Mouse (Mus musculus): Measurements from ENCODE around the gene Dnajc17. TPM values are rescaled to one million over a fixed set of nuclear protein-coding genes. Genes with fewer than 3 reads are reported as not detected.

The Dnajc17 gene
- polyA plus RNA-seq, 1 experiment from 2014 or later, result 4.3 TPM

DNA sequence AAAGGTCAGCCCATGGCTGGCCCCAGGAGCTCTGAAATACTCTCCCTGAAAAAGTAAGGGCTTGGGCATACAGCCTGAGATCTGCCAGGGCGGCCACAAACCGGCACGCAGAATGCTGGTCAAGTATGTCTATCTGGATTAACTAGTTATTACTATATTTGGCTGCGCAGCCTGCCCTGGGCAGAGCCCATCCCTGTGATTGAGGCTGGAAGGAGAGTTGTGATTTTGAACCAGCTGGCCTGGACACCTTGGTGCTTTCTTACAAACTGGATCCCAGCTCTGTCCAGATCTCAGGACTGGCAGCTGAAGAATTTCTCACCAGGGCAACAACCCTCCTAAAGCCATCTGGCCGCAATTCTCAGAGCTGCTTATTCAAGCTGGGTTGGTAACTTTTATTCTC, 14.5 kb downstream of the Dnajc17 start:
- DNase-seq (no peak), ATAC-seq (no peak)
- no peak overlapping the region for H3K4me2 ChIP-seq (ENCODE audit: low read depth, low read length)
- H3K9ac ChIP-seq (replicated peaks), result no peak overlapping the region
- H3K4me1 ChIP-seq (ENCODE audit: insufficient read depth), result peaks cover 2% of the 10 kb centered on the region; the same call in 1 of the 2 replicates
- H3K9me3 ChIP-seq (ENCODE audit: low read length), result no peaks in the 10 kb centered on the region
- TF ChIP-seq CTCF (IDR thresholded peaks at IDR 0.05; ENCODE audit: low read depth), result no peak
- TF ChIP-seq EP300 (IDR thresholded peaks at IDR 0.05; ENCODE audit: low read depth), result no peak
- H3K27ac ChIP-seq (ENCODE audit: low read depth), result no peak overlapping the region
- no peaks in the 10 kb centered on the region for H3K27me3 ChIP-seq (ENCODE audit: insufficient read depth, low read length)
- no peaks in the 10 kb centered on the region for H3K36me3 ChIP-seq (replicated peaks; ENCODE audit: insufficient read depth, low read length)
- H3K4me3 ChIP-seq (ENCODE audit: low read depth, low read length), result no peak overlapping the region
- WGBS (ENCODE audit: insufficient replicate concordance), result 89% methylated on average over 5 of the region's 5 CpGs

DNA sequence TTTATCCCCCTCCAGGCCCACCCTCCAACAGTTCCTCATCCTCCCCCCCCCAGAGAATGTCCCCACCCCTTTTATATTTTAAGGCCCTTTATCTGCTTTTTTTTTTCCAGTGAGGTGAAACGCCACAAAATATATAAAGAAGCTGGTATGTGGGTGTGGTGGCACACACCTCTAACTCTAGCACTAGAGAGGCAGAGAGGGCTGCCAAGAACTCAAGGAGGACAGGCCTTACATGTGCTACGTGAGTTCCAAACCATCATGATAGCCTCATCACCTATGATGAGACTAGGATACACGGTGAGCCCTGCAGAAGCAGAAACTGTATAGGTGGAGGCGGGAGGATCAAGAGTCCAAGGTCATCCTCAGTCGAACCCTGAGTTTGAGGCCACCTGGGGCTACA, 17.6 kb downstream of the Dnajc17 start:
- Histone ChIP-seq H3K36me3 (replicated peaks; ENCODE audit: insufficient read depth, low read length) (no peaks in the 10 kb centered on the region), H3K4me3 (ENCODE audit: low read depth, low read length) (no peak overlapping the region), H3K27ac (ENCODE audit: low read depth) (no peak overlapping the region), H3K9ac (replicated peaks) (no peak overlapping the region), H3K4me2 (ENCODE audit: low read depth, low read length) (no peak overlapping the region), H3K9me3 (ENCODE audit: low read length) (no peaks in the 10 kb centered on the region), H3K27me3 (ENCODE audit: insufficient read depth, low read length) (no peaks in the 10 kb centered on the region), H3K4me1 (ENCODE audit: insufficient read depth) (peaks cover 4% of the 10 kb centered on the region; the same call in 1 of the 2 replicates)
- no peak for TF ChIP-seq EP300 (IDR thresholded peaks at IDR 0.05; ENCODE audit: low read depth)
- TF ChIP-seq CTCF (IDR thresholded peaks at IDR 0.05; ENCODE audit: low read depth), result no peak
- DNase-seq (no peak), ATAC-seq (no peak)
- WGBS (ENCODE audit: insufficient replicate concordance), result 67% methylated on average over 5 of the region's 5 CpGs

DNA sequence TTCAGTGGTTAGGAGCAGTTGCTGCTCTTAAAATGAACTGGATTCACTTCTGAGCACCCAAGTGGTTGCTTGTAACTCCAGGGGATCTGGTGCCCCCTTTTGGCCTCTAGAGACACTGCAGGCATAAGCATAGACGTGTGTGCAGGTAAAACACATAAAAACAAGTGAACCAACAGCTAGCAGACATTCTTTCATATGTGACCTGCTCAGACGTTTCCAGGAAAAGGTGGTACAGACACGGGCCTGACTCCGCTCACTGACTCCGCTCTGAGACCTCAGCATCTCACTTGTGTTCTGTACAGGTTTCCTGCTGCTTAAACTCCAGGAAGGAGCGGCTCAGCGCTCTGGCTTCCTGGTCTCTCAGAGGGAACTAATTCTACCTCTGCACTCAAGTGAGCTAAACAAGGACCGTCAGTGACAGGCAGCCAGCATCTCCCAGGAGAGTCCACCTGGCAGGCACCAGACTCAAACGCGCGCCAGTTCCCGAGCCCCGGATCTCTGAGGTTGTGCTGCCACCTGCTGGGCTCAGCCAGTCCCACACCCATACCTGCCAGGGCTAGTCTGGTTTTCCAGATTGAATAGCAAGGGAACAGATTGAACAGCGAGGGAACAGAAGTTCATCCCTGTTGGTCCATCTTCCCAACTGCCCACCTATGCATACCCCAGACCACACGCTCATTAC, 19.4 kb downstream of the Dnajc17 start:
- peaks cover 4% of the 10 kb centered on the region; the same call in 1 of the 2 replicates for H3K4me1 ChIP-seq (ENCODE audit: insufficient read depth)
- peak overlapping the region; percentile 50 for H3K4me3 ChIP-seq (ENCODE audit: low read depth, low read length)
- peaks cover 2% of the 10 kb centered on the region; the same call in 1 of the 2 replicates for H3K36me3 ChIP-seq (replicated peaks; ENCODE audit: insufficient read depth, low read length)
- H3K27ac ChIP-seq (ENCODE audit: low read depth), result no peak overlapping the region; the same call in 1 of the 2 replicates
- peak overlapping the region; percentile 96 for H3K4me2 ChIP-seq (ENCODE audit: low read depth, low read length)
- H3K9ac ChIP-seq (replicated peaks), result peak overlapping the region; percentile 50; the same call in 1 of the 2 replicates
- DNase-seq (peak; percentile 92), ATAC-seq (peak; percentile 97)
- no peaks in the 10 kb centered on the region for H3K27me3 ChIP-seq (ENCODE audit: insufficient read depth, low read length)
- WGBS (ENCODE audit: insufficient replicate concordance), result 8% methylated on average over 15 of the region's 15 CpGs
- no peaks in the 10 kb centered on the region for H3K9me3 ChIP-seq (ENCODE audit: low read length)
- TF ChIP-seq CTCF (IDR thresholded peaks at IDR 0.05; ENCODE audit: low read depth) (peak; percentile 95), EP300 (IDR thresholded peaks at IDR 0.05; ENCODE audit: low read depth) (no peak)

DNA sequence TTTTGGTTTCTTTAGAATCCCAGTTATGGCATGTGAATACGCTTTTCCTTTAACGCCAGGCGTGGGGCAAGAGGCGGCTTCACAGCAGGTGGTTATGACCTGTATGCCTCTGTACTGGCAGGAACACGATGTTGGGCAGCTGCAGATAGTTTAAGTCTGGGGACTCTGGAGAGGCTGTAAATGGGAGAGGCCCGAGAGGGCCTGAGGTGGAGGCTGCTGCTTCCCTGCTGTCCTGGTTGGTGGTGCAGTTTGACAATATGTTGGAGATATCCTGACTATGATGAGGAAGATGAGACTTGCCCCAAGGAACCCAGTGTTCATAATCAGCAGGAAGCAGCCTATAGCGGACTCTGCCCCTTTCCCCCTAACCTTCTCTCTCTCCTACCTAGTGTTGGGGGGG, 25.7 kb downstream of the Dnajc17 start:
- no peak for DNase-seq
- no peaks in the 10 kb centered on the region for H3K4me1 ChIP-seq (ENCODE audit: insufficient read depth)
- H3K27ac ChIP-seq (ENCODE audit: low read depth), result no peak overlapping the region
- H3K27me3 ChIP-seq (ENCODE audit: insufficient read depth, low read length), result no peaks in the 10 kb centered on the region
- no peak for ATAC-seq
- TF ChIP-seq CTCF (IDR thresholded peaks at IDR 0.05; ENCODE audit: low read depth), result no peak
- H3K9me3 ChIP-seq (ENCODE audit: low read length), result no peaks in the 10 kb centered on the region
- H3K9ac ChIP-seq (replicated peaks), result no peak overlapping the region
- no peak overlapping the region for H3K4me2 ChIP-seq (ENCODE audit: low read depth, low read length)
- 75% methylated on average over 7 of the region's 7 CpGs for WGBS (ENCODE audit: insufficient replicate concordance)
- H3K4me3 ChIP-seq (ENCODE audit: low read depth, low read length), result no peak overlapping the region
- peaks cover 11% of the 10 kb centered on the region for H3K36me3 ChIP-seq (replicated peaks; ENCODE audit: insufficient read depth, low read length)

DNA sequence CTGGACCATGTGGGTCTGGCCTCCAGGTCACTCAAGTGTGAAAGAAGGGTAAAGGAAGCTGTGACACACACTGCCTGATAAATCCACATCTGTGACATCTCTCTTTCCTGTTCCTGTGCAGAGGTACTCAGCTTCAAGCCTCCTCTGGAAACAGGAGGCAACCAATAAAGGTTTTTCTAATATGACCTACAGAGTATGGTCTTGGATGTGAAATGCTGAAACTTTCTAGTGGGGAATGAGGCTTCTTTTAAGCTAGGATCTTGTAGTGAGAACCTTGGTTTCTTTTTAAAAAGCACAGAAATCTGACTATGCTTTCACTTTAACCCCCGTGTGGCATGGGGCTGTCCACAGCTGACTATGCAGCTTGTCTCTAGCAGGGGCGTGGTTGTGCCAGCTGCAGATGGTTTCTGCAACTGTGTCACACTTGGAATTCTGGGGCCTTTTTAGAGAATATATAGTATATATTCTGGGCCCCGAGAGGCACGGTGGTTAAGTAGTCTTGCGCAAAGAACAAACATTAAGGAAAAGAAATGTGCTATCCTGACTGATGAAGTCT, 31.1 kb downstream of the Dnajc17 start:
- no peak overlapping the region for H3K9ac ChIP-seq (replicated peaks)
- WGBS (ENCODE audit: insufficient replicate concordance), result 53% methylated on average over 5 of the region's 5 CpGs

DNA sequence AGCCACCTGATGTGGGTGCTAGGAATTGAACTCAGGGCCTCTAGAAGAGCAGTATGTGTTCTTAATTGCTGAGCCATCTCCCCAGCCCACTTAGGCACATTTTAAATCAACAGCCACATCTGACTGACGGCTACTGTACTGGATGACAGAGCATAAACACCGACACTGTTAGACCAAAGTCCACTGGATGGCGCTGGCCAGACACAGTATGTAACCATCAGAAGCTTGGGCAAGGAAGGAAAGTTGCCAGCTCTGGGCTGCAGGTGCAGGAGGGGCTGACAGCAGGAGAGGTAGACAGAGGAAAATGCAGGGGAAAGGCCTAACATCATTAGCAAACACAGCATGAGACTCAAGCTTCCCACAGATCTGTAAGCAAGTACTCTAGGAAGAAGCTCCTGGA, 31.8 kb downstream of the Dnajc17 start:
- TF ChIP-seq EP300 (IDR thresholded peaks at IDR 0.05; ENCODE audit: low read depth), result no peak
- peak; percentile 19; the same call in 1 of the 2 replicates for TF ChIP-seq CTCF (IDR thresholded peaks at IDR 0.05; ENCODE audit: low read depth)
- no peak overlapping the region for H3K4me2 ChIP-seq (ENCODE audit: low read depth, low read length)
- no peak overlapping the region for H3K9ac ChIP-seq (replicated peaks)
- no peaks in the 10 kb centered on the region for H3K27me3 ChIP-seq (ENCODE audit: insufficient read depth, low read length)
- H3K36me3 ChIP-seq (replicated peaks; ENCODE audit: insufficient read depth, low read length), result peaks cover 13% of the 10 kb centered on the region
- H3K4me3 ChIP-seq (ENCODE audit: low read depth, low read length), result no peak overlapping the region
- DNase-seq (no peak), ATAC-seq (no peak)
- H3K27ac ChIP-seq (ENCODE audit: low read depth), result no peak overlapping the region
- H3K4me1 ChIP-seq (ENCODE audit: insufficient read depth), result peaks cover 27% of the 10 kb centered on the region
- WGBS (ENCODE audit: insufficient replicate concordance), result 58% methylated on average over 3 of the region's 3 CpGs
- H3K9me3 ChIP-seq (ENCODE audit: low read length), result no peaks in the 10 kb centered on the region

More for the DNA sequence above, 31.1 kb downstream of the Dnajc17 start:
- Histone ChIP-seq H3K4me3 (ENCODE audit: low read depth, low read length) (no peak overlapping the region), H3K4me1 (ENCODE audit: insufficient read depth) (peaks cover 20% of the 10 kb centered on the region), H3K36me3 (replicated peaks; ENCODE audit: insufficient read depth, low read length) (peaks cover 6% of the 10 kb centered on the region; the same call in 1 of the 2 replicates), H3K9me3 (ENCODE audit: low read length) (no peaks in the 10 kb centered on the region), H3K27me3 (ENCODE audit: insufficient read depth, low read length) (no peaks in the 10 kb centered on the region), H3K27ac (ENCODE audit: low read depth) (no peak overlapping the region), H3K4me2 (ENCODE audit: low read depth, low read length) (no peak overlapping the region)
- TF ChIP-seq CTCF (IDR thresholded peaks at IDR 0.05; ENCODE audit: low read depth), result no peak
- no peak for TF ChIP-seq EP300 (IDR thresholded peaks at IDR 0.05; ENCODE audit: low read depth)
- no peak for ATAC-seq
- DNase-seq, result no peak

All from liver, postnatal 0 days (tissue).